Mouse (Mus musculus): ENCODE results near the gene Numa1.

- TF ChIP-seq POLR2A (IDR thresholded peaks at IDR 0.05; ENCODE audit: insufficient read depth, low read depth, low read length): no peak
- no peak for TF ChIP-seq CTCF (IDR thresholded peaks at IDR 0.05)
These were observed 34.8 kb downstream of the Numa1 start for GRCm38 (mm10) chr7:101968751-101969150.
